Mouse (Mus musculus): ENCODE measurements around the gene Msh6. TPM values are rescaled to one million over a fixed set of nuclear protein-coding genes. Genes with fewer than 3 reads are reported as not detected.
"Not testable (repeated sequence)": the region's sequence is repeated elsewhere in the genome, so short reads cannot be mapped to it uniquely, and the experiment has no call there.

The Msh6 gene
- total RNA-seq (2017), result 27.2 to 46.1 TPM (median 30.3 TPM) in 3 replicates

DNA sequence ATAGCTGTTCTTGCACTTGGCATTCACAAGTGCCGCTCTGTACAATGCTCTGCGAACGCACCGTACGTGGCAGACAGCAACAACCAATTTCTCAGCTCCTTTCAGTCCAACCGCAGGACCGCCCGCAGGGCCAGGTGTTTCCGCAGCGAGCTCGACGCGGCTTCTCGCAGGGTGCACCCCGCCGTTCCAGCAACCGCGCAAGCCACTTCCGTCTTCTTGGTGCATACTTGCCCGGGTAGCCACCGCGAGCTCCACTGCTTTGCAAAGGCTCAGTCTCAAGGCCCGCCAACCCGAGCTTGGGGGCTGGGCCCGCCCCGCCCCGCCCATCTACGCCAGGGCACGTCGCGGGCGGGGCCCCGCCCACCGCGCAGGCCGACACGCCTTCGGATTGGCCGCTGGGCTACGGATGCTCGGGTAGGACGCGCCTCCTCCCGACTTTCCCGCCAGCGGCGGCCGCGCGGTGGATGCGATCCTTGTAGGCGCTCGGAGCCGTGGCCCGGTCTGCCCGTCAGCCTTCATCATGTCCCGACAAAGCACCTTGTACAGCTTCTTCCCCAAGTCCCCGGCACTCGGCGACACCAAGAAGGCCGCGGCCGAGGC lies at the start of gene Msh6:
Gene Msh6, plus strand, starts transcription at position 434 of the 600 bp plus-strand sequence.
- peak; percentile 76 for ATAC-seq (replicated peaks; ENCODE audit: insufficient number of reproducible peaks, low FRiP score, low TSS enrichment, poor library complexity, severe bottlenecking)

DNA sequence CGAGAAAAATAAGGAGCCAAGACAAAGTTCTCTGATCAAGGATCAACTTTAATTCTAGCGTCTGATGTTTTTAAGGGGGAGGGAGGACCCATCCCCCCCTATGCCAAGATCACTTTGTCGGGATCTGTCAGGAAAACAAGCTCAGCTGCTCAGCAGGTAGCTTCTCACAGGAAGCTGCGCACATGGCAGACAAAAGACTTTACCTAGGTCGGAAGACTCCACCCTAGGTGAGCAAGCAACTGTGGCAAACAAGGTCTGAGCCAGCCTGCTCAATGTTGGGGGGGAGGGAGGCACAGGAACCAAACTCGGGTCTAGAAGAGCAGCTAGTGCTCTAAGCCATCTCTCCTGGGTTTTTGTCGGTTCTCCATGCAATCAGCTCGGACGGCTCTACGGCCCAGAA lies 40.5 kb upstream of the Msh6 start:
- ATAC-seq (replicated peaks; ENCODE audit: insufficient number of reproducible peaks, low FRiP score, low TSS enrichment, poor library complexity, severe bottlenecking), result no peak

DNA sequence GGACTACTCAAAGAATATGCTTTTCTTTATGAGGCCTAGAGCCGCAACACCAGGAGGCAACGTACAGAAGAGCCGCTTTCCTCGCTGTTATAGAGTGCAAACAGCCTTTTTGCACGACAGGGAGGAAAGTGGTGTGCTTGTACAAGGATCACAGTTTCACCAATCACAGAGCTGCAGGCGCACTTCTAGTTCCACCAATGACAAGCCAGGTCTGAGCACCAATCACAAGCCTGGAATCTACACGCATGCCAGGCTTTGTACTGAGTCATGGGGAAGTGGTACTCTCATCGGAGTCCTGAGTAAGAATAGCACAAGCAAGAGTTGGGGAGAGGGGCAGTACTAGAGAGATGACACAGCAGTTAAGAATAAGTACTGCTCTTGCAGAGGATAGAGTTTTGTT lies 40.1 kb upstream of the Msh6 start:
- no peak for ATAC-seq (replicated peaks; ENCODE audit: insufficient number of reproducible peaks, low FRiP score, low TSS enrichment, poor library complexity, severe bottlenecking)

DNA sequence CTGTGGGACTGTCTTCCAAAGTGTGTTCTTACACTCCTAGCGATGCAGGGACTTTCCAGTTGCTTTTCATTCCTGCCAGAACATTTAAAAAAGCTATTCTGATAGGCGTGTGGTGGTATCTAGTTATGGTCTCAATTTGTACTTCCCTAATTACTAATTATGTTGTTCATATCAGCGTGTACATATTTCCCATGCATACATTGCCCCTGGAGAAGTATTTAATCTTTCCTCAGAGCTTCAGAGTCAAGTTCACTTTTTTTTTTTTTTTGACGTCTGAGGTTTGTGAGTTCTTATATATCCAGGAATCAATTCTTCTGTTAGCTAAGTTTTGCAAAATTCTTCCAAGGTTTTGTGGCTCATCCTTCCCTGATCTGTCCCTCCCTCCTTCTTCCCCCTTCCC lies 38.7 kb upstream of the Msh6 start:
- no peak for ATAC-seq (replicated peaks; ENCODE audit: insufficient number of reproducible peaks, low FRiP score, low TSS enrichment, poor library complexity, severe bottlenecking)

DNA sequence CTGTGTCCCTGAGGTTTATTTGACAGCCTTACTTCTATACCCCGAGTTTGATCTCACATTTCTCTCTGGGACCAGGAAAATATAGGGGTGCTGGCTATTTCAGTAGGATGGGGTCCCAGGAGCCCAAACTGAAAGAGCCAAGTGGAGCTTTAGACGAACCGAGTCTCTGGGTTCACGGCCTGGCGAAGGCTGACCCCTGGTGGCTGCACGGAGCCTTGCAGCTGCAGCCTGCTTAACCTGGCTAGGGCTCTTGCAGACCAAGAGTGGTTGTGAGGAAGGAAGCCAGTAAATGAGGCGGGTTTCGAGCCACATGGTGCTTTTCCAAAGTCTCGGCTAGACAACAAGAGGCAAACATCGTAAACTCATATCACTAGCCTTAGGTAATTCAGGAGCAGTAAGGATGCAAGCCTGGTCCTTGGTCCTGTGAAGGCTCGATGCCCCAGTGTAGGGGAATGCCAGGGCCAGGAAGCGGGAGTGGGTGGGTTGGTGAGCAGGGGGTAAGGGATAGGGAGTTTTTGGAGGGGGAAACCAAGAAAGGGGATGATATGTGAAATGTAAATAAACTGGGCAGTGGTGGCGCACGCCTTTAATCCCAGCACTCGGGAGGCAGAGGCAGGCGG lies 25.8 kb upstream of the Msh6 start:
- ATAC-seq (replicated peaks; ENCODE audit: insufficient number of reproducible peaks, low FRiP score, low TSS enrichment, poor library complexity, severe bottlenecking), result peak; percentile 84

DNA sequence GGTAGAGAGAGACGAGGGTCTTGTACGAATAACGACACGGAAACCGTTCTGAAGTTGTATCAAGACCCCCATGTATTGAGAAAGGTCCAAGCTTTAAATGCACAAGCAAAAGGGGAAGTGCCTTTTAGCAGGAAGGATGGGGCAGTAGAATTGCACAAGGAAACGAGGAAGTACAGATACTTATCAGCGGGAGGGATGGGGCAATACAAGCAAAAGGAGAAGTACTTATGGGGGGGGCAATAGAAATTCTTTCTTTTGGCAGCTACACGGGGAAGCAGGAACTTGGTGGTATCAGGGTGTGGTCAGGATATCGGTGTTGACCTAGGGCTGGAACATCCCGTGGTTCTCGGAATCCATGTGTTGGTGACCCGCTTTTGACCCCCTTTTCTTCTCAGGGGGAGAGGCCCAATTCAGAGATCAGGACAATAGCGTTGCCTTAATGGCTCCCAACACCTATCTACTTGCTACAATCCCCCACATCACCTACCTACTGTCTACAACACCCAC lies 20.2 kb upstream of the Msh6 start:
- not testable (repeated sequence) for ATAC-seq (replicated peaks; ENCODE audit: insufficient number of reproducible peaks, low FRiP score, low TSS enrichment, poor library complexity, severe bottlenecking)

DNA sequence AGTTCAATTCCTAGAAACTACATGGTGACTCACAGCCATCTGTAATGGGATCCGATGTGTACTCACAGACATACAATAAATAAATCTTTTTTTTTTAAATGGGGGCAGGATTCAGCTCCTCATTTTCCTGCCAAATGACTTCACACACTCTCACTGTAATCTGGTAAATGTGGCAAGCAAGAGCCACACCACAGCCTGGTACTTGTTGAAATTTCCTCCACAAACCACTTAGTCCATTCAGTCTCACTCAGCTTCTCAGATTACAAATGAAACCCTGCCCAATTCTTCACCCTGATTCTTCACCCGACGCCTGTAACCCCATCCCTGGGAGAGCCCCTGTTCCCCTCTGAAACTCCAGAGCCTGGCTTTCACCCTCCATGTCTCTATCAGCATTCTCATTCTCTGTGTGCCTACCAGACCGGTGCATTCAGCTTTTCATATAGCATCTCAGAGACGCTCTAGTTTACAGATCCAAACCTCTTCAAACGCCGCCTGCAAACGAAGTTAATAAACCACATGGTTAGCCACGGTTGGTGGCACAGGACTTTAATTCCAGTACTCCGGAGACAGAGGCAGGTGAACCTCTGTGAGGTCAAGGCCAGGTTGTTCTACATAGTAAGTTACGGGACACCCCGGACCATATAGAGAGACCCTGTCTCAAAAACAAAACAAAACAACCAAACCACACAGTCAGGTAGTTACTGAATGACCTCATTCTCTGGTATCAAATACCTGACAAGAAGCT lies 17.6 kb upstream of the Msh6 start:
- no peak for ATAC-seq (replicated peaks; ENCODE audit: insufficient number of reproducible peaks, low FRiP score, low TSS enrichment, poor library complexity, severe bottlenecking)

DNA sequence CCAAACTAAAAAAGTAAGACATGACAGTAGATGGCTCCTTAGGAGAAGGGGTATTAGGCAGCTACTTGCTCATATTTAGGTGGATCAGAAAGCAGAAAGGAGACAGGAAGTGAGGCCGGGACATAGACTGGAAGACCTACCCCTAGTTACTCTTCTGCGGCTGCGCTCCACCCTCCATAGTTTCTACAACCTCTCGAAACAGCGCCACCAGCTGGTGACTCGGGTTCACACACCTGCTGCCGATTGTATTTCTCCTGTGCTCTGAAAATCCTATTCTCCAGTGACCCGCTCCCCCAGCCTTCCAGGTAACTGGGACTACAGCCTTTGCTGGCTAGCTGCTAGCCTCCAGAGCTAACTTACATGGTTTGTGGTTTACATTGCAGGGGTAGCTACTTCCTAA lies 16.6 kb upstream of the Msh6 start:
- no peak for ATAC-seq (replicated peaks; ENCODE audit: insufficient number of reproducible peaks, low FRiP score, low TSS enrichment, poor library complexity, severe bottlenecking)

DNA sequence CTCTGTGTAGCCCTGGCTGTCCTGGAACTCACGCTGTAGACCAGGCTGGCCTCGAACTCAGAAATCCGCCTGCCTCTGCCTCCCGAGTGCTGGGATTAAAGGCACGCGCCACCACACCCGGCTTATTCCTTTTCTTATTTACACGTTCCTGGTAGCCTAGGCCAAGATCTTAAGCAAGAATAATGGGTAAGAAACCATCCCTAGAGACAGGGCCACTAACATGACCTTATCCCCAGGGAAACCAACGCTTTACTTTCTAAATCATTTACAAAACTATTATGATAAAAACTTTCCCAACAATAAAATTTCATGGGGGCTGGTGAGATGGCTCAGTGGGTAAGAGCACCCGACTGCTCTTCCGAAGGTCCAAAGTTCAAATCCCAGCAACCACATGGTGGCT lies 15.5 kb upstream of the Msh6 start:
- not testable (repeated sequence) for ATAC-seq (replicated peaks; ENCODE audit: insufficient number of reproducible peaks, low FRiP score, low TSS enrichment, poor library complexity, severe bottlenecking)

DNA sequence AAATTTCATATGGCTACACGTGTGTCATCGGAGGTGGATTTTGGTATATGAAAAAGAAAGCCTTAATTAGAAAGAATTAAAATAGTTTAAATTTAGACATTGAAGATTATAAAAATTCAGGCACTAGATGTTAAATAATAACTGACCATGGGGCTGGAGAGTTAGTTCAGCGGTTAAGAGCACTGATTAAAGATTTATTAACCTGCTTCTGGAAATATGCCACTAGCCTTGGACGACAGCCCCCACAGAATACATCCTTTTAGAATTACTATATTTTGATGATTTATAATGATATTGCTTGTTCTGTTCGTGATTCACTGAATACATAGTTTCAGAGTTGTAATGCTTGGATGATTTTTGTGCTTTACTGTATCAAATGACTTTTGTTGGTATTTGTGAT lies 14.9 kb upstream of the Msh6 start:
- ATAC-seq (replicated peaks; ENCODE audit: insufficient number of reproducible peaks, low FRiP score, low TSS enrichment, poor library complexity, severe bottlenecking), result not testable (repeated sequence)

DNA sequence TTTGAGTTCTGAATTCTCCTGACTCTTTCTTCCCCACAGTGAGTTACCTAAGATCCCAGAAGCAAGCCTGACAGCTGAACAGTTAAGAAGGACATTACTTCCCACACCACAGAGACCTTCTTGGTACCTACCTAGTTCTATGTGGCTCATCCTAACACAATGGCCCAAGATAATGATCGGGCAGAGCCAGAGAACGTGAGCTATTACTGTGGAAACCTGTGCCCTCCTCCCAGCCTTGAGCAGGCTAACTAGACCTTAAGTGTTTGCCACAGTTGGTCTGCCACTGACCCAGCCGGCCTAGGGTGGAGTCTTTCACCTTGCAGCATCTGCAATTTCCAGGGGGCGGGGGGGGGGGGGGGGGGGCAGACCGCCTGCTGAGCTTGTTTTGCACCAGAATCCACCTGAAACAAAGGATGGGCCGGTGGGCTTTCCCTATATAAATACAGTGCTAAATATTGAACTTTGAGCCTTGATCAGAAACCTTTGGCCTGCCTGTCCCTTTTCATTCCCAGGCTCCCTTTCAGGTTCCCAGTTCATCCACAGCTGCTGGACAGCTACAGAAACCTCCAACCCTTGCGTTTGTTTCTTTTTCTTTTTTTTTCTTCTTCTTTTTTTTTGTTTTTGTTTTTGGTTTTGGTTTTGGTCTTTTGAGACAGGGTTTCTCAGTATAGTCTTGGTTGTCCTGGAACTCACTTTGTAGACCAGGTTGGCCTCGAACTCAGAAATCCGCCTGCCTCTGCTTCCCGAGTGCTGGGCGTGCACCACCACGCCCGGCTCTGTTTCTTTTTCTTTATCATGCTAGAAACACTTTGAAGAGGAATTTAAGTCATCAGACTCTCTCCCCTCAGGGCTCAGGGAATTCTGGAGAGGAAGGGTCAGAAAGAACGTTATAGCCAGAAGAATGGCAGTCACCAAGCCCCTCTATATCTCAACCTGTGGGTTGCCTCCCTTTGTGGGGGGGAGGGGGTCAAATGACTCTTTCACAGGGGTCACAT lies 11.5 kb upstream of the Msh6 start:
- ATAC-seq (replicated peaks; ENCODE audit: insufficient number of reproducible peaks, low FRiP score, low TSS enrichment, poor library complexity, severe bottlenecking), result no peak

DNA sequence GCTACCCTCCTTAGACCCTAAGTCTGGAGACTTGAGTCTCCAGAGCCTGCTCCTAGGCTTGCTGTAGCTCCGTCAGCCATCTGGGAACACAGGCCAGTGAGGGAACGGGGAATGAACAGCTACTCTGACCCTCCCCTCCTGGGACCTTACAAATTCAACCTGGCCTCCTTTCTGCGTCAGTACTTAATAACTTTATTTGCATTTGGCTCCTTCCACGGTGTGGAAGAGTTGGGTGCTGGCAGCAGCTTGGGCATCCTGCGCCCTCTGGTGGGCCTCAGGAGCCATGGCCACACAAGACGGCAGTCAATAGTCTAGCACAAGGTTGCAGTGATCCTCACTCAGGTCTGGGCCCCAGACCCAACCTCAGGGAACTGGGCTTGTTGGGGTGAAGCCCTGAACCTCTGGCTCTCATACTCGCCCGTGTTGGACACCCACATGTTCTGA lies 6.4 kb upstream of the Msh6 start:
- ATAC-seq (replicated peaks; ENCODE audit: insufficient number of reproducible peaks, low FRiP score, low TSS enrichment, poor library complexity, severe bottlenecking), result peak; percentile 79

DNA sequence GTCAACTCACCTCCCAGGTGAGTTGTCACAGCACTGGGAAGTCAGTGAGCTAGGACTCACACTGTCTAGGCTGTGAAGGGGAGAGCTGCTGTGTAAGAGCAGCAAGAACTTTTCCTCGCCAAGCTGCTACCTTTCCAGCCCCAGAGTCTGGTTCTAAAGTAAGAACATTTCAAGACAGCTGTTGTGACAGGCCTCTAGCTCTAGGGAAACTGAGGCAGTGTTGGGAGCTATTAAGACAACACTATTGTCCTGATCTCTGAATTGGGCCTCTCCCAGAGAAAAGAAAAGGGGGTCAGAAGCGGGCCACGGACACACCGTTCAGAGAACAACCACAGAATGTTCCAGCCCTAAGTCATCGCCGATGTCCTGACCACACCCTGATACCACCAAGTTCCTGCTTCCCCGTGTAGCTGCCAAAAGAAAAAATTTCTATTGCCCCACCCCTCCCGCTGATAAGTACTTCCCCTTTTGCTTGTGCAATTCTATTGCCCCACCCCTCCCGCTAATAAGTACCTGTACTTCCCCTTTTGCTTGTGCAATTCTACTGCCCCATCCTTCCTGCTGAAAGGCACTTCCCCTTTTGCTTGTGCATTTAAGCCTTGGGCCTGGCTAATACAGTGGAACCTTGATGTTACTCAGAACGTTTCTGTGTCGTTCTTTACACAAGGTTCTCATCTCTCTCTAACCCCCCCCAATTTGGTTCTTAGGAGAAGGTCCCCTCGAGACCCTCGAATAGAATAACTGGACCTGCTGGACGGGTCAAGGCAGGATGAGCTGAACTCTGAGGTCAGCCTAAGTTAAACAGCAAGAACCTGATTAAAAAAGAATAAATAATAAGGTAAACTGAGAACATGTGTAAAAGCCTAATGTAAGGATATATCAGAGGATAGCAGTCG lies 2.9 kb upstream of the Msh6 start:
- ATAC-seq (replicated peaks; ENCODE audit: insufficient number of reproducible peaks, low FRiP score, low TSS enrichment, poor library complexity, severe bottlenecking), result not testable (repeated sequence)

DNA sequence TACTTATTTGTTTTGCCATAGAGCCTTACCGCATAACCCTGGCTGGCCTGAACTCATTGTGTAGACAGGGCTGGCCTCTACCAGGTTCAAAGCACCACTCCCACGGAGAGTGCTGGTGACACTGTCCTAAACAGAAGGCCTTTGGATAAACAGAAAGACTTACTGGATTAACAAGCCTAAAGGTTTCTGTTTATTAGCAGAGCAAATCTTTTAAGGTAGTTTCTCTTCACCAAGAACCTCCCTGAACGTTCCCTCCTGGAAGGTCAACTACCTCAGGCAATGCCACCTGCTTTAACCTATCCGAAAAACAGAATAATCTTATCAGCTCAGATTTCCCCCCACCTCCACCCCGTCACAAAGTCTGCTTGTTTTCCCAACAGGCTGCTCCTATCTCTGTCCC lies 2.0 kb upstream of the Msh6 start:
- ATAC-seq (replicated peaks; ENCODE audit: insufficient number of reproducible peaks, low FRiP score, low TSS enrichment, poor library complexity, severe bottlenecking), result no peak

DNA sequence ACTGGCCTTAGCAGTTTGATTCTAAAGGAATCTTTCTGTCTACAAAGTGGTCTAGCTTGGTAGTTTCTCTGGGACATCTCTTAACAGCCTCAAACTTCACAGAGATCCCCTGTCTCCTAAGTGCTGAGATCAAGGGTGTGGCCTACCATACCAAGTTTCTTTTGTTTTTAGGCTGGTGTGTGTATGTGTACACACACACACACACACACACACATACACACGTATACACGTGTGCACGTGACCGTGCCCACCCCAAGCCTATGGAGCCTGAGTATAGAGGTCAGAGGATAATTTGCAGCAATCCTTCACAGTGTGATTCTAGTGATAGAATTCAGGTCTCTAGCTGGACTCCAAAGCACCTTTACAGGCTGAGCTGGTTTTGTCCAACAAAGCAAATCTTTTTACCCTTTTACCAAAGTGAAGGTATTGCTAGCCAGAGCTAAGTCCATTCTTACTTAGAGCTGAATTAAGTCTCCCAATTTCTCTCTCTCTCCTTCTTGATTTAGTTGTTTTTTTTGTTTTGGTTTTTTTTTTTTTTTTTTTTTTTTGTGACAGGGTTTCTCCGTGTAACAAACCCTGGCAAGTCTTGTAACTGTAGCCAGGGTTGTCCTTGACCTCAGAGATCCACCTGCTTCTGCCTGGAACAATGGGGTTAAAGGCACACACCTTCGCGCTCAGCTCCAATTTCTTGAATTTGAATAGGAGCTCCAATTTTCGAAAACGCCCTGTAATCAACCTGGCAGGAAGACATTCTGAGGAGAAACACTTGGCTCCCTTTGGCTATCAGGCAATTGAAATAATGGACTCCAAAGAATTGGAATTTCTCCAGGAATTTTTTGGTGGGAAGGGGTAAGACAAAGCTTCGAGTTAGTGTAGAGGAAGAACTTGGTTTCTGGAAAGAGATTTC lies 1.3 kb upstream of the Msh6 start:
- no peak for ATAC-seq (replicated peaks; ENCODE audit: insufficient number of reproducible peaks, low FRiP score, low TSS enrichment, poor library complexity, severe bottlenecking)

DNA sequence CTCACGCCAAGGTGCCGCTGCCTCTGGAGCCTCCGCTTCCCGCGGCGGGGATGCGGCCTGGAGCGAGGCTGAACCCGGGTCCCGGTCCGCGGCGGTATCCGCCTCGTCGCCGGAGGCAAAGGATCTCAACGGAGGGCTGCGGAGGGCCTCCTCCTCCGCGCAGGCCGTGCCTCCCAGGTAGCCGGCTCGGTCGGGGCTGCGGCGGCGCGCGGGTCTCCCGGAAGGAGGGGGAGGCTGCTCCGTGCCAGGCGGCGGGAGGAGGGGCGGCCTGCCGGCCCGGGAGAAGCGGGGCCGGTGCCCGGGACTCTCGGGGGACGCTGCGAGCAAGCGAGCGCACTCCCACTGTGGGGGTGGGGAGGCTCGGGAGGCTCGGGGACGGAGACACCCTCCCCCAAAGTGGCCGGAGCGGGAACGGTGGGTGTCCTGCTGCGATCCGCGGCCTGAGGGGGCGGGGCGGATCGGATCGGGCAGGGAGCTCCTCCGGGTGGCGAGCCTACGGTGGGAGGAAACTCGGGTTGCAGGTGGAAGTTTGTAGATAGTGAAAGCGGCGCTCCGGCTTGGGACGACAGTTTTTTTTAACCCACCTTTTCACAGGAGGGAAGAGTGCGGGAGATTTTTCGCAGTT lies 479 bp downstream of the Msh6 start:
- 0 out of 2 replicates have a peak, but pooled peaks have one; percentile 11 for ATAC-seq (replicated peaks; ENCODE audit: insufficient number of reproducible peaks, low FRiP score, low TSS enrichment, poor library complexity, severe bottlenecking)
